9 mouse cellular contexts compared by ENCODE assay signal in genomic region chr11:120990126-120990781, GRCm38 (mm10). TPM values are rescaled to one million over a fixed set of nuclear protein-coding genes. Genes with fewer than 3 reads are reported as not detected.
A peak's percentile ranks its signal among the peaks of the same experiment; 100 is the strongest.
DNase-seq lines count a peak whose midpoint lies in the region; ATAC-seq and TF ChIP-seq lines count a peak whose summit lies in the region.
"Had no signal": no experiment of that assay in that cellular context is flagged by ENCODE, and none has a peak within 500 bp of the region (broad histone marks: within the 10 kb centered on the region; RNA-seq: fewer than 3 reads in every experiment).

No protein-coding gene starts in this region.

- DNase-seq in CH12.LX (ENCODE audit: extremely low read depth) (peak; percentile 51), adipocyte (ENCODE audit: low spot score) (peak; percentile 63)
- DNase-seq in embryonic facial prominence, embryonic 10.5 days (ENCODE audit: low spot score), result peak; percentile 74
- DNase-seq in lung, postnatal 36 days, result peak; percentile 67

- no peaks in the 10 kb centered on the region for H3K27me3 ChIP-seq in CH12.LX (replicated peaks)
- H3K27me3 ChIP-seq in embryonic facial prominence, embryonic 10.5 days (replicated peaks; ENCODE audit: low read depth, poor library complexity, severe bottlenecking), result no peaks in the 10 kb centered on the region
- H3K27me3 ChIP-seq in heart, embryonic 11.5 days (ENCODE audit: control insufficient read depth, insufficient read depth, low read length), result no peaks in the 10 kb centered on the region
- no peaks in the 10 kb centered on the region for H3K27me3 ChIP-seq in kidney, embryonic 16.5 days (ENCODE audit: insufficient read depth, low read length)
- no peaks in the 10 kb centered on the region for H3K27me3 ChIP-seq in small intestine, adult 2 months (ENCODE audit: control insufficient read depth, insufficient read depth, low read length)

- H3K79me2 ChIP-seq in CH12.LX (replicated peaks; ENCODE audit: control insufficient read depth, extremely low read depth, insufficient read depth, poor library complexity, severe bottlenecking), result peaks cover 56% of the 10 kb centered on the region

- H3K4me3 ChIP-seq in CH12.LX (replicated peaks in 1 of 3; ENCODE audit: low read depth in 2 of 3, low read length in 2 of 3, poor library complexity in 1 of 3), result peak overlapping the region; percentile 77 to 95 (median 93)
- peak overlapping the region; percentile 99 for H3K4me3 ChIP-seq in embryonic facial prominence, embryonic 10.5 days
- H3K4me3 ChIP-seq in heart, embryonic 11.5 days (ENCODE audit: low read depth, low read length), result peak overlapping the region; percentile 88
- peak overlapping the region; percentile 98 for H3K4me3 ChIP-seq in kidney, embryonic 16.5 days (ENCODE audit: low read length)
- H3K4me3 ChIP-seq in small intestine, adult 2 months (ENCODE audit: low read depth, low read length), result peak overlapping the region; percentile 97

- ATAC-seq in heart, embryonic 11.5 days (replicated peaks; ENCODE audit: insufficient number of reproducible peaks, low FRiP score, low TSS enrichment), result peak; percentile 66
- peak; percentile 60 for ATAC-seq in kidney, embryonic 16.5 days (ENCODE audit: low FRiP score, low TSS enrichment)
- no peak for ATAC-seq in inflammation-experienced regulatory T-cells, adult 6 months

- no peak for TF ChIP-seq CTCF in CH12.LX (conservative IDR thresholded peaks at IDR 0.05 in 1 of 2, IDR thresholded peaks at IDR 0.05 in 1 of 2; ENCODE audit: low read depth in 2 of 2, low read length in 2 of 2)
- no peak for TF ChIP-seq CTCF in small intestine, adult 2 months (IDR thresholded peaks at IDR 0.05; ENCODE audit: extremely low read depth, insufficient read length, insufficient replicate concordance, low read depth, low read length)

- no peak for TF ChIP-seq EP300 in CH12.LX (IDR thresholded peaks at IDR 0.05; ENCODE audit: low read length)

- peak overlapping the region; percentile 91 for H3K4me2 ChIP-seq in CH12.LX (ENCODE audit: insufficient read depth, low read depth, poor library complexity, severe bottlenecking)
- H3K4me2 ChIP-seq in heart, embryonic 11.5 days, result peak overlapping the region; percentile 79
- H3K4me2 ChIP-seq in kidney, embryonic 16.5 days (replicated peaks; ENCODE audit: low read depth, low read length), result peak overlapping the region; percentile 96

- in situ Hi-C loops in CH12.LX (cut with MboI; ENCODE audit: low pct_ligation_motif_present, low pct_unique_long_range_greater_than_20kb, low sequenced_read_pairs), result no loop called here

- no peak for TF ChIP-seq RAD21 in CH12.LX (IDR thresholded peaks at IDR 0.05; ENCODE audit: low read depth, low read length)

- 3% methylated on average over 35 of the region's 35 CpGs for WGBS in embryonic facial prominence, embryonic 10.5 days
- WGBS in heart, embryonic 11.5 days (ENCODE audit: insufficient replicate concordance), result 2% methylated on average over 18 of the region's 35 CpGs
- 0% methylated on average over 20 of the region's 35 CpGs for WGBS in kidney, embryonic 16.5 days
- 2% methylated on average over 33 of the region's 35 CpGs for WGBS in small intestine, adult 2 months

- peaks cover 19 to 60% of the 10 kb centered on the region in 2 experiments for H3K36me3 ChIP-seq in CH12.LX (replicated peaks in 1 of 2; ENCODE audit: control insufficient read depth in 1 of 2, insufficient read depth in 1 of 2, low read length in 1 of 2)
- H3K36me3 ChIP-seq in embryonic facial prominence, embryonic 10.5 days (replicated peaks), result peaks cover 36% of the 10 kb centered on the region
- 0 out of 2 replicates have a peak, but pooled peaks cover 6% of the 10 kb centered on the region for H3K36me3 ChIP-seq in heart, embryonic 11.5 days (ENCODE audit: control insufficient read depth, insufficient read depth, low read length)
- peaks cover 15% of the 10 kb centered on the region for H3K36me3 ChIP-seq in kidney, embryonic 16.5 days (ENCODE audit: insufficient read depth, low read length)
- H3K36me3 ChIP-seq in small intestine, adult 2 months (ENCODE audit: control insufficient read depth, insufficient read depth, low read length), result peaks cover 9% of the 10 kb centered on the region; the same call in 1 of the 2 replicates

- no peaks in the 10 kb centered on the region for H3K9me3 ChIP-seq in CH12.LX (replicated peaks; ENCODE audit: low read length)
- no peaks in the 10 kb centered on the region for H3K9me3 ChIP-seq in embryonic facial prominence, embryonic 10.5 days
- H3K9me3 ChIP-seq in heart, embryonic 11.5 days (replicated peaks; ENCODE audit: control insufficient read depth, low read length), result no peaks in the 10 kb centered on the region
- H3K9me3 ChIP-seq in kidney, embryonic 16.5 days (ENCODE audit: low read length), result no peaks in the 10 kb centered on the region

- H3K4me1 ChIP-seq in CH12.LX (ENCODE audit: control insufficient read depth in 1 of 2, insufficient read depth in 2 of 2), result peaks cover 22 to 48% of the 10 kb centered on the region in 2 experiments
- peaks cover 40% of the 10 kb centered on the region for H3K4me1 ChIP-seq in embryonic facial prominence, embryonic 10.5 days
- peaks cover 30% of the 10 kb centered on the region for H3K4me1 ChIP-seq in heart, embryonic 11.5 days (ENCODE audit: control insufficient read depth, insufficient read depth, low read length)
- peaks cover 34% of the 10 kb centered on the region for H3K4me1 ChIP-seq in kidney, embryonic 16.5 days (ENCODE audit: insufficient read depth, low read length)
- H3K4me1 ChIP-seq in small intestine, adult 2 months (ENCODE audit: control insufficient read depth, insufficient read depth, insufficient read length, low read length), result peaks cover 41% of the 10 kb centered on the region

- peak overlapping the region; percentile 100 for H3K9ac ChIP-seq in CH12.LX (ENCODE audit: insufficient read depth, low read depth)
- H3K9ac ChIP-seq in heart, embryonic 11.5 days (ENCODE audit: low read depth, low read length), result peak overlapping the region; percentile 97
- H3K9ac ChIP-seq in kidney, embryonic 16.5 days (replicated peaks; ENCODE audit: low read length), result peak overlapping the region; percentile 100

- TF ChIP-seq POLR2A in CH12.LX (IDR thresholded peaks at IDR 0.05; ENCODE audit: low read depth, low read length), result no peak
- no peak for TF ChIP-seq POLR2A in small intestine, adult 2 months (IDR thresholded peaks at IDR 0.05; ENCODE audit: low read depth, low read length)

- H3K27ac ChIP-seq in CH12.LX (ENCODE audit: insufficient read depth, low read depth), result peak overlapping the region; percentile 70
- peak overlapping the region; percentile 100 for H3K27ac ChIP-seq in embryonic facial prominence, embryonic 10.5 days (replicated peaks)
- H3K27ac ChIP-seq in heart, embryonic 11.5 days (ENCODE audit: low read depth, low read length), result peak overlapping the region; percentile 97
- H3K27ac ChIP-seq in kidney, embryonic 16.5 days (ENCODE audit: low read length), result peak overlapping the region; percentile 96
- peak overlapping the region; percentile 90 for H3K27ac ChIP-seq in small intestine, adult 2 months (ENCODE audit: insufficient read depth, low read depth, low read length)

- dilution Hi-C loops in CH12.LX (cut with MboI; ENCODE audit: extremely low pct_ligation_motif_present, extremely low pct_unique_long_range_greater_than_20kb, low sequenced_read_pairs), result no loop called here

TF ChIP-seq in CH12.LX, 34 proteins besides CTCF, POLR2A, EP300 and RAD21 (continues in another document):
- TF ChIP-seq ZKSCAN1 (IDR thresholded peaks at IDR 0.05; ENCODE audit: borderline replicate concordance, low read depth, low read length) (no peak), JUN (IDR thresholded peaks at IDR 0.05; ENCODE audit: insufficient read depth, low read depth, low read length) (no peak)

RNA-seq across cellular contexts. Expression of gene Csnk1d, which starts 0.9 kb away (rescaled TPM):
- total RNA-seq in CH12.LX (2012; rRNA removed) (92.1 and 96.8 TPM in 2 replicates), CH12.LX (2014; rRNA removed) (77.7 and 77.8 TPM in 2 replicates)
- polyA plus RNA-seq in CH12.LX (2012; ENCODE audit: insufficient read length, low read depth), result 134 and 136 TPM in 2 replicates
- polyA plus RNA-seq in embryonic facial prominence, embryonic 10.5 days (2016; fragmentation: Nextera tagmentation; extraction: Ambion mirVana), result 129 and 133 TPM in 2 replicates
- polyA plus RNA-seq in heart, embryonic 11.5 days (2014; fragmentation: Nextera tagmentation; extraction: Ambion mirVana), result 47.9 and 58.5 TPM in 2 replicates
- 150 and 154 TPM in 2 replicates for polyA plus RNA-seq in kidney, embryonic 16.5 days (2015; fragmentation: Nextera tagmentation; extraction: Ambion mirVana)
- polyA plus RNA-seq in small intestine, adult 2 months (2012; rRNA removed), result 26.5 and 60.8 TPM in 2 replicates
- polyA plus RNA-seq in inflammation-experienced regulatory T-cells, adult 6 months (2017; shearing (Covaris generic)), result 10 to 100 TPM; 56.0 to 64.3 (median 61.4) TPM

RNA-seq across cellular contexts. Expression of gene Slc16a3, which starts 42.0 kb away (rescaled TPM):
- total RNA-seq in CH12.LX (2012; rRNA removed), result 214 and 388 TPM in 2 replicates
- 90.8 and 130 TPM in 2 replicates for total RNA-seq in CH12.LX (2014; rRNA removed)
- polyA plus RNA-seq in CH12.LX (2012; ENCODE audit: insufficient read length, low read depth), result 9.7 and 11.1 TPM in 2 replicates
- 131 and 182 TPM in 2 replicates for polyA plus RNA-seq in embryonic facial prominence, embryonic 10.5 days (2016; fragmentation: Nextera tagmentation; extraction: Ambion mirVana)
- 176 and 189 TPM in 2 replicates for polyA plus RNA-seq in heart, embryonic 11.5 days (2014; fragmentation: Nextera tagmentation; extraction: Ambion mirVana)
- 63.5 and 66.4 TPM in 2 replicates for polyA plus RNA-seq in kidney, embryonic 16.5 days (2015; fragmentation: Nextera tagmentation; extraction: Ambion mirVana)
- polyA plus RNA-seq in small intestine, adult 2 months (2012; rRNA removed), result 56.8 and 68.9 TPM in 2 replicates
- polyA plus RNA-seq in inflammation-experienced regulatory T-cells, adult 6 months (2017; shearing (Covaris generic)), result 1 to 10 TPM; 2.9 to 4.0 (median 3.4) TPM

RNA-seq across cellular contexts. Expression of gene Cd7, which starts 49.0 kb away (rescaled TPM):
- total RNA-seq in CH12.LX (2012; rRNA removed) (0.84 and 2.7 TPM in 2 replicates), CH12.LX (2014; rRNA removed) (0.51 and 0.82 TPM in 2 replicates)
- polyA plus RNA-seq in CH12.LX (2012; ENCODE audit: insufficient read length, low read depth), result 0.67 and 1.0 TPM in 2 replicates
- not detected in 2 replicates for polyA plus RNA-seq in embryonic facial prominence, embryonic 10.5 days (2016; fragmentation: Nextera tagmentation; extraction: Ambion mirVana)
- polyA plus RNA-seq in heart, embryonic 11.5 days (2014; fragmentation: Nextera tagmentation; extraction: Ambion mirVana), result 0.31 TPM in 1 of 2 replicates, not detected in the other
- 0.97 TPM in 1 of 2 replicates, not detected in the other for polyA plus RNA-seq in kidney, embryonic 16.5 days (2015; fragmentation: Nextera tagmentation; extraction: Ambion mirVana)
- polyA plus RNA-seq in small intestine, adult 2 months (2012; rRNA removed), result 41.0 and 57.7 TPM in 2 replicates
- 100 to 1,000 TPM in 1 of 3 experiments, 10 to 100 TPM in 2; 51.7 to 149 (median 51.9) TPM for polyA plus RNA-seq in inflammation-experienced regulatory T-cells, adult 6 months (2017; shearing (Covaris generic))
- total RNA-seq: layer of hippocampus, postnatal 36 days had no signal

RNA-seq across cellular contexts. Expression of gene Ccdc57, which starts 57.6 kb away (rescaled TPM):
- 4.6 and 5.4 TPM in 2 replicates for total RNA-seq in CH12.LX (2012; rRNA removed)
- total RNA-seq in CH12.LX (2014; rRNA removed), result 2.3 and 2.7 TPM in 2 replicates
- 6.0 and 6.2 TPM in 2 replicates for polyA plus RNA-seq in CH12.LX (2012; ENCODE audit: insufficient read length, low read depth)
- 6.5 and 6.8 TPM in 2 replicates for polyA plus RNA-seq in embryonic facial prominence, embryonic 10.5 days (2016; fragmentation: Nextera tagmentation; extraction: Ambion mirVana)
- 3.3 and 3.9 TPM in 2 replicates for polyA plus RNA-seq in heart, embryonic 11.5 days (2014; fragmentation: Nextera tagmentation; extraction: Ambion mirVana)
- polyA plus RNA-seq in kidney, embryonic 16.5 days (2015; fragmentation: Nextera tagmentation; extraction: Ambion mirVana), result 8.6 and 9.2 TPM in 2 replicates
- polyA plus RNA-seq in small intestine, adult 2 months (2012; rRNA removed), result 0.43 and 0.84 TPM in 2 replicates
- under 1 TPM; 0.35 to 0.45 (median 0.42) TPM for polyA plus RNA-seq in inflammation-experienced regulatory T-cells, adult 6 months (2017; shearing (Covaris generic))

Comparison
In these comparisons a context has a peak if more than half of its experiments do, and no peak if none do; other contexts are left out.
1. RNA of gene Cd7, which starts 49.0 kb away (polyA plus RNA-seq): 41.0 to 57.7 TPM in small intestine, adult 2 months and 51.7 to 149 TPM in inflammation-experienced regulatory T-cells, adult 6 months; 0.67 to 1.0 TPM in CH12.LX, 0.97 TPM in kidney, embryonic 16.5 days, 0.31 TPM in heart, embryonic 11.5 days and not detected in embryonic facial prominence, embryonic 10.5 days; every median in the first group is over 10 times any median in the second.
2. Peak in every context shown above with its lines, with median percentiles within 50 percentile points of each other: DNase-seq, H3K27ac ChIP-seq, H3K4me2 ChIP-seq, H3K4me3 ChIP-seq and H3K9ac ChIP-seq.